Mouse (Mus musculus): ENCODE data around the gene Gm20388. TPM values are rescaled to one million over a fixed set of nuclear protein-coding genes. Genes with fewer than 3 reads are reported as not detected.
A peak's percentile ranks its signal among the peaks of the same experiment; 100 is the strongest.

Gene Gm20388
- polyA plus RNA-seq, 1 experiment: 49.7 TPM

- H3K27ac ChIP-seq (ENCODE audit: insufficient read depth, low read depth, low read length): no peak overlapping the region
- WGBS: 86% methylated on average over 1 of the region's 1 CpGs
- DNase-seq: no peak
- TF ChIP-seq CTCF (conservative IDR thresholded peaks at IDR 0.05; ENCODE audit: insufficient read depth, insufficient read length, low read depth, low read length) (no peak), POLR2A (IDR thresholded peaks at IDR 0.05; ENCODE audit: low read depth, low read length) (no peak)
- no peaks in the 10 kb centered on the region for H3K4me1 ChIP-seq (ENCODE audit: control insufficient read depth, insufficient read depth, low read length)
- H3K4me3 ChIP-seq (ENCODE audit: insufficient read depth, low read depth, low read length): no peak overlapping the region
- no peaks in the 10 kb centered on the region for H3K36me3 ChIP-seq (ENCODE audit: control insufficient read depth, insufficient read depth, low read length)
- H3K27me3 ChIP-seq (replicated peaks; ENCODE audit: control insufficient read depth, insufficient read depth, low read length): no peaks in the 10 kb centered on the region; the same call in 1 of the 2 replicates
Observed at GRCm38 (mm10) chr8:122689315-122689714, 2778.7 kb downstream of the Gm20388 start.

- Histone ChIP-seq H3K4me1 (ENCODE audit: control insufficient read depth, insufficient read depth, low read length) (no peaks in the 10 kb centered on the region), H3K27me3 (replicated peaks; ENCODE audit: control insufficient read depth, insufficient read depth, low read length) (no peaks in the 10 kb centered on the region), H3K36me3 (ENCODE audit: control insufficient read depth, insufficient read depth, low read length) (no peaks in the 10 kb centered on the region), H3K27ac (ENCODE audit: insufficient read depth, low read depth, low read length) (no peak overlapping the region), H3K4me3 (ENCODE audit: insufficient read depth, low read depth, low read length) (no peak overlapping the region)
- DNase-seq: no peak
- WGBS: 78% methylated on average over 6 of the region's 6 CpGs
- TF ChIP-seq CTCF (conservative IDR thresholded peaks at IDR 0.05; ENCODE audit: insufficient read depth, insufficient read length, low read depth, low read length): no peak
- TF ChIP-seq POLR2A (IDR thresholded peaks at IDR 0.05; ENCODE audit: low read depth, low read length): no peak
Observed at GRCm38 (mm10) chr8:122691018-122691417, 2780.4 kb downstream of the Gm20388 start.

GRCm38 (mm10) chr8:122692152-122692551 is 2781.5 kb downstream of the Gm20388 start:
- WGBS: 83% methylated on average over 8 of the region's 8 CpGs
- no peak overlapping the region for H3K27ac ChIP-seq (ENCODE audit: insufficient read depth, low read depth, low read length)
- no peaks in the 10 kb centered on the region for H3K27me3 ChIP-seq (replicated peaks; ENCODE audit: control insufficient read depth, insufficient read depth, low read length)
- TF ChIP-seq CTCF (conservative IDR thresholded peaks at IDR 0.05; ENCODE audit: insufficient read depth, insufficient read length, low read depth, low read length) (no peak), POLR2A (IDR thresholded peaks at IDR 0.05; ENCODE audit: low read depth, low read length) (no peak)
- no peak overlapping the region for H3K4me3 ChIP-seq (ENCODE audit: insufficient read depth, low read depth, low read length)
- H3K36me3 ChIP-seq (ENCODE audit: control insufficient read depth, insufficient read depth, low read length): no peaks in the 10 kb centered on the region
- no peaks in the 10 kb centered on the region for H3K4me1 ChIP-seq (ENCODE audit: control insufficient read depth, insufficient read depth, low read length)
- no peak for DNase-seq

GRCm38 (mm10) chr8:122695438-122696042 is 2784.9 kb downstream of the Gm20388 start:
- TF ChIP-seq POLR2A (IDR thresholded peaks at IDR 0.05; ENCODE audit: low read depth, low read length) (no peak), CTCF (conservative IDR thresholded peaks at IDR 0.05; ENCODE audit: insufficient read depth, insufficient read length, low read depth, low read length) (no peak)
- 67% methylated on average over 7 of the region's 7 CpGs for WGBS
- Histone ChIP-seq H3K36me3 (ENCODE audit: control insufficient read depth, insufficient read depth, low read length) (no peaks in the 10 kb centered on the region), H3K27ac (ENCODE audit: insufficient read depth, low read depth, low read length) (no peak overlapping the region), H3K27me3 (replicated peaks; ENCODE audit: control insufficient read depth, insufficient read depth, low read length) (no peaks in the 10 kb centered on the region), H3K4me1 (ENCODE audit: control insufficient read depth, insufficient read depth, low read length) (no peaks in the 10 kb centered on the region; the same call in 1 of the 2 replicates), H3K4me3 (ENCODE audit: insufficient read depth, low read depth, low read length) (no peak overlapping the region)
- DNase-seq: peak; percentile 39

- H3K4me3 ChIP-seq (ENCODE audit: insufficient read depth, low read depth, low read length): no peak overlapping the region
- H3K27me3 ChIP-seq (replicated peaks; ENCODE audit: control insufficient read depth, insufficient read depth, low read length): no peaks in the 10 kb centered on the region
- no peak overlapping the region for H3K27ac ChIP-seq (ENCODE audit: insufficient read depth, low read depth, low read length)
- peak; percentile 83 for DNase-seq
- no peaks in the 10 kb centered on the region; the same call in 1 of the 2 replicates for H3K4me1 ChIP-seq (ENCODE audit: control insufficient read depth, insufficient read depth, low read length)
- peak; percentile 47 for TF ChIP-seq CTCF (conservative IDR thresholded peaks at IDR 0.05; ENCODE audit: insufficient read depth, insufficient read length, low read depth, low read length)
- TF ChIP-seq POLR2A (IDR thresholded peaks at IDR 0.05; ENCODE audit: low read depth, low read length): no peak
- H3K36me3 ChIP-seq (ENCODE audit: control insufficient read depth, insufficient read depth, low read length): no peaks in the 10 kb centered on the region
- WGBS: 19% methylated on average over 3 of the region's 3 CpGs
Observed at GRCm38 (mm10) chr8:122697181-122697581, 2786.5 kb downstream of the Gm20388 start.

GRCm38 (mm10) chr8:122697586-122697985 is 2786.9 kb downstream of the Gm20388 start:
- Histone ChIP-seq H3K4me1 (ENCODE audit: control insufficient read depth, insufficient read depth, low read length) (no peaks in the 10 kb centered on the region; the same call in 1 of the 2 replicates), H3K36me3 (ENCODE audit: control insufficient read depth, insufficient read depth, low read length) (no peaks in the 10 kb centered on the region), H3K4me3 (ENCODE audit: insufficient read depth, low read depth, low read length) (no peak overlapping the region), H3K27ac (ENCODE audit: insufficient read depth, low read depth, low read length) (no peak overlapping the region), H3K27me3 (replicated peaks; ENCODE audit: control insufficient read depth, insufficient read depth, low read length) (no peaks in the 10 kb centered on the region)
- no peak for DNase-seq
- WGBS: 71% methylated on average over 6 of the region's 6 CpGs
- TF ChIP-seq CTCF (conservative IDR thresholded peaks at IDR 0.05; ENCODE audit: insufficient read depth, insufficient read length, low read depth, low read length): no peak
- TF ChIP-seq POLR2A (IDR thresholded peaks at IDR 0.05; ENCODE audit: low read depth, low read length): no peak

GRCm38 (mm10) chr8:122698254-122698768 is 2787.7 kb downstream of the Gm20388 start:
- Histone ChIP-seq H3K36me3 (ENCODE audit: control insufficient read depth, insufficient read depth, low read length) (no peaks in the 10 kb centered on the region), H3K4me1 (ENCODE audit: control insufficient read depth, insufficient read depth, low read length) (no peaks in the 10 kb centered on the region; the same call in 1 of the 2 replicates), H3K27ac (ENCODE audit: insufficient read depth, low read depth, low read length) (no peak overlapping the region), H3K27me3 (replicated peaks; ENCODE audit: control insufficient read depth, insufficient read depth, low read length) (no peaks in the 10 kb centered on the region), H3K4me3 (ENCODE audit: insufficient read depth, low read depth, low read length) (no peak overlapping the region)
- no peak for DNase-seq
- WGBS: 73% methylated on average over 5 of the region's 5 CpGs
- TF ChIP-seq CTCF (conservative IDR thresholded peaks at IDR 0.05; ENCODE audit: insufficient read depth, insufficient read length, low read depth, low read length) (no peak), POLR2A (IDR thresholded peaks at IDR 0.05; ENCODE audit: low read depth, low read length) (no peak)

All from kidney, adult 2 months (tissue).